Mouse (Mus musculus): ENCODE measurements around the gene Cep295nl.
A peak's percentile ranks its signal among the peaks of the same experiment; 100 is the strongest.
"Not testable (repeated sequence)": the region's sequence is repeated elsewhere in the genome, so short reads cannot be mapped to it uniquely, and the experiment has no call there.

The Cep295nl gene

DNA sequence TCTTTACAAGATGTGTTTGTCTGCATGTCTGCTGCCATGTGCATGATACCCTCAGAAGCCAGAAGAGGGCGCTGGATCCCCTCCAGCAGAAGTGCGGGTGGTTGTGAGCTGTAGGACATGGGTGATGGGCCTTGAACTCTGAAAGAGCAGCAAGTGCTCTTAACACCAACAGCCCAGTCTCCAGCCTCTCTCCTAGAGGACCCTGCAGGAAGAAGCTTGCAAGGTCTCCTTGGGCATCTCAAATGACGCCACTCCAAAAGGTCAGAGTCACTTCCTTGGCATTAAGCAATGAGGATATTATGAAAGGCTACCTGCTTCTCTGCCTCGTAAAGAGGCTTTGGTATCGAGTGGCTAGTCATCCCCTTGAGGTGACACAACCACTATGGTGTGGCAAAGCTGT, 23.6 kb downstream of the Cep295nl start:
- no peak for DNase-seq

DNA sequence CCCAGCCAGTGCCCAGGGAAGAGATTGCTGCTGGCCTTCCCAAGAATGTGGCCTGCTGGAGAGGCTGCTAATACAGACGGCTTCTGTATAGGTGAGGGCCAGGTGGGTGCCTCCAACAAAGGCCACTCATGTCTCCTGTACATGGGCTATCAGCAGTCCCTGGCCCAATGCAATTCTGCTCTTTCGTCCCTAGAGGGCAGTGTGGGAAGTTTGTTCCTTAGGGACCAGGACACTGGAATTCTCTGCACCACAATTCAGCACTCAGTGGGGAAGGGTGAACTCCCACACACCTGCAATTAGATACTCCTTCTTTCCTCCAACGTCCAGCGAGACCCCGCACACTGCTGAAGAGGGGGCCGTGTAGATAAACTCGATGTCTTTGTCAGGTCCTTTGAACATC, 25.2 kb downstream of the Cep295nl start:
- DNase-seq, result peak; percentile 51

DNA sequence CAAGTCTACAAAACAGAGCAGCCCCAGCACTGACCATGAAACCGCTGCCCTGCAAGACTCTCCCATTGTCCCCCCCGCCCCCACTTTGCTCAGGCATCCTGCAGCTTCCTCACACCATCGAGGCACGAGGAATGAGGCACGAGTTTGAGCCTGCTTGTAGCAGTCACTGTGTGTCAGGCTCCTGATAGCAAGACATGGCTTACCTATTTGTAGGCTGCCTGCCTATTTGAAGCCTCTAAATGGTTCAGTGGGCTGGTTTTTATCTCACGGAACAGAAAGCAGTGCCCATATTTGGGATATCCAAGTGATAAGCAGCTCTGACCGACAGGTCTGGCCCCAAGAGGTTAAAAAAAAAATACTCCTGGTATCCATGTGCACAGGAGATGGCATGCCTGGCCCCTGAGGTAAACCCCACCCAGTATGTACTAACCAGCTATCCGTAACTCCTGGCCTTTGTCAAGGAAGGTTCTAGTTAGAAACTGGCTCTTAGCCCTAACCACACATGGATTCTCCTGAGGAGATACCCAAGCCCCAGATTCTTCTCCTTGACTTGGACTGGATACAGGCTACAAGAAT, 26.0 kb downstream of the Cep295nl start:
- no peak for DNase-seq

DNA sequence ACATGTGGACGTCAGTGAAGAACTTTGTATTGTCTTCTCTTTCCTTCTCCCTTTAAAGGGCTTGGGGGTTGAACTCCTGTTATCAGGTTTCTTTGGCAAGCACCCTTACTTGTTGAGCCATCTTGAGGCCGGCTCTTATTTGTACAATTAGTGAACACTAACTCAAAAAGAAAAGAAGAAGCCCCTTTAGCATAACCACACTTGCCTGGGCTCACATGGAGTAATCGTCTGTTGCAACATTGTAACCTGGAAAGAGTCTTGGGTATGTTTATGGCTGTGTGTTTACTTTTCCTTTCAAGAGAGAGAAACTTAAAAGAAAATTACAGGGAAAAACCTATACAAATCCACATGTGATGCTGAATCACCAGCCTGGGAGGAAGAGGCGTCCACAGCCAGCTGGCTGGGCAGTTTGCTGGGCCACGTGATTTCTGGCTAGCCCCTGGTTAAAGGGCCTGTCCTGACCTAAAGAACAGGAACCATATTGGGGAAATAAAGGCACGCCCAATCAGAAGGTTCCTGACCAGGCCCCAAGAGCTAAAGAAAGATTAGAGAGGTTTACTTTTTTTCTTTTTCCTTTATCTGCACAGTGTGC, 30.1 kb downstream of the Cep295nl start:
- DNase-seq, result no peak

DNA sequence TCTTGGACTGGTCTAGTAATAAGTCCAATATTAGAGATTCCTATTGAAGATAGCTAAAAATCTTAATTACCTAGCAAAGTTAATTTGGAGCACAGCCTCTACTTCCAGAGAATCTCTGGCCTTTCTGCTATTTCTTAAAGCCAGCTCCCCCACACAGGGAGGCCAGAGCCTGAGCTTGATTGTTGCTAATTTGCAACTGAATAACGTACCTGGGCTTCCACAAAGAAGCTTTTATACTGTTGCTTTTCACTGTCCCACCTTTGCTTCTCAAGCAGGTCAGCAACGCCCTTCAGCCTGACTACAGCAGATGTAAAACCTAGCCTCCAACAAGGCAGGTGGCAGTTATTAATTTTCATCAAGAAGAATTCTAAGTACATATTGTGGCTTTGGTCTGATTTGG, 34.3 kb downstream of the Cep295nl start:
- not testable (repeated sequence) for DNase-seq

DNA sequence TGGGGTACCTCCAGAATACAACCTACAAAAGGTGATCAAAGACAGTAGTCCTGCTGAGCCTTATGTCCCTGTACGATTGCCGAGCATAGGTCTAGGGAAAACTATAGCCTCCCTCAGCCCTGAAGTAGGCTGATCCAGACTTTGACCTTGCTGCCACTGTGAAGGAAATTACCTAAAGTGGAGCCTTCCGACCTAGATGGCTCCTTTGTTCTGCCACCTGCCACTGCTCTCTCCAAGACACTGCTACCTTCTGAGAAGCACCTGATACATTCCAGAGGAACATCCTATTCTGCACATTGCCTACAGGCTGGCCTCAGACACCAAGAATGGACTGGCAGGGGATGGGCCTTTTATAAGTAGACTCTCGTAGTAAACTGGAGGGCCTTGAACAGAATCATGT, 38.3 kb downstream of the Cep295nl start:
- not testable (repeated sequence) for DNase-seq

DNA sequence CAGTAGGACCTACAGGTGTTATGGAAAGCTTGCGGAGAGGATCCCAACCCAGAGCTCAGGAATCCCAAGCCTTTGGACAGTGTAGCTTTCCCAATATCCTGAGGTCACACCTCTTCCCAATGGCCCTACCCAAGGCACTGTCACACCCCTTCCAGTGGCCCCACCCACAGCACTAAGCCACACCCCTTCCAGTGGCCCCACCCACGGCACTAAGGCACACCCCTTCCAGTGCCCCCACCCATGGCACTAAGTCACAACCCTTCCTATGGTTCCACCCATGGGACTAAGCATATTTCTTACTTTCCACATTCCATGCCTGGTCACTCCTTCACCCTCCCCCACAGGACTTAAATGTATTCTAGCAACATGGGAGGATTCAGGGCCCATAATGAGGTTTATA, 43.5 kb downstream of the Cep295nl start:
- DNase-seq, result no peak

DNA sequence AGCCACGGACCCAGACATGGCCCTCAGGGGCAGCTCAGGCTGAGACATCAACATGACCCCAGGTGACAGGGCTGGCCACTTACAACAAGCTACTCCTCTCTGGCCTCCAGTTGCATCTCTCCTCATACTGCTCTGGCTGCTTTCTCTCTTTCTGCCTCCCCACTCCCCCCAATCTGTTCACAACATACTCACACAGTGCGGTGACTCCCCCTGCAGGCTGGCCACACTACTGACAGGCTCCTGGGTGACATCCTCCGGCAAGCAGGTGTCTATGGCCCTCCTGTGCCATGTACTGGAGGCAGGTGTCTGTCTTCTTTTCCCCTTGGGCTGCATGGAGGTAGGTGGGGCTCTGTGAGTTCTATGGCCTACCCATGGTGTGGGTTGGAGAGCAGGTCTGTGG, 44.3 kb downstream of the Cep295nl start:
- DNase-seq, result no peak

DNA sequence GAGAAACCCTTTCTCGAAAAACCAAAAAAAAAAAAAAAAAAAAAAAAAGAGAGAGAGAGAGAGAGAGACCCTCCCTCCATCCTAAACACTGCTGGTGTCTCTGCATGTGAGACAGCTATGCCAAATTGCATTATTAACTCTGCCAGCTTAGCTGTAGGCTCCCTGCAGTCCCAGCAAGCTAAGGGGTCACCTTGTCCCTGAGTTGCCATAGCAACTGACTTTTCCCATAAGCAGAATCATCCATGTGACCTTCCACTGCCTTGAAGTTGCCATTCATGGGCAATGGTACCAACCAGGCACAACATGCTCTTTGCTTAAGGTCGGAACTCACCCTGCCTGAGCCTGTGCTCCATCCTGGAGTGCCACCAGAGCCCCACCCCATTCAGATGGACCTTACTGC, 47.3 kb downstream of the Cep295nl start:
- no peak for DNase-seq

DNA sequence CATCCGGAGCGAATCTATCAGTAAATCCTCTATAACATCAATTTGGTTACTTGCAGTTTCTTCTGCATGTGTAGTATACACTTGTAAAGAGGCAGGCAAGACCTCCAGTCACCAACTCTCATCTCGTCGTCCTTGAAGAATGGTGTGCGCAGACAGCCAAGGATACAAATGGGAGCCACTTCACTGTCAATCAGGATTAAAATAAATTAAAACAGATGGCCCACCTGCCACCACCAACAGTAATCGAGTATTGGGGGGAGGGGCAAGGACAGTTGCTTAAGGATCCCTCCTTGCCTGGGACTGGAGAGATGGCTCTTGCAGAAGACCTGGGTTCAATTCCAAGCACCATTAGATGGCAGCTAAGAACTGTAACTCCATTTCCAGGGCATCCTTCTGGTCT, 49.6 kb downstream of the Cep295nl start:
- no peak for DNase-seq

DNA sequence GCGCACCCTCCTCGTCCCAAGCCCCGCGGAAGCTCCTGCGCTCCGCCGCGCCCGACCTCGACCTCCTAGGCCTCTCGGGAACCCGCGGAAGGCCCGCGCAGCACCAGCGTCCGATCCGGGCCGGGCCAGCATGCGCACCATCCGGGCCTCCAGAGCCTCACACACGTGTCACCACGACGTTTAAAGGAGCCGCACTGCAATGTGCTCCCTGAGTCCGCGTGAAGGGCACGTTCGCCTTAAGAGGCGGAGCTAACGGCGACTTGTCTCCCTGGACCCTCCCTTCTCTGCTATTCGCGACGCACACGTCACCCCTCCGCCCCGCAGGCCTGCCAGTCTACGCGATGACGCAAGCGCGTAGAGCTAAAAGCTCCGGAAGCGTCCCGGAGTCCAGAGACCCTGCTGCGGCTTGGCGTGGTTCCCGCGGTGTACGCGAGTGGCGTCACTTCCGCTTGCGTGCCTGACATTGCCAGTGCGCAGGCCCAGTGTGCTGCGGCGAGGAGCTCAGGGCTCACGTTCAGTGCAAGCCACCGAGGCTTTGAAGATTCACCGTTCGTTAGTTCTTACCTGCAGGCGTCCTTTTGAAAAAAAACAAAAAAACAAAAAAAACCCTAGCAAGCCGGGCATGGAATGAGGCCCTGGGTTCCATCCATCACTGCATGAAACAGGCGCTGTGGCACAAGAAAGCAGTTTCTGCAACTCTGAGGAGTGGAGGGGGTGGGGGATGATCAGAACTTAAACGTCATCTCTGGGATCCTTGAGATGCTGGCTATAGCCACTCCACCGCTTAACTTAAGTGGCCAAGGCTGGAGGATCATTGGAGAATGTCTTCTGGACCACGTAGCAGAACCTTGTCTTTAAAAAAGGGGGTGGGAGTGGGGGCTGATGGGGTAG, 52.1 kb downstream of the Cep295nl start, which contains the start of gene Usp36:
TSS of gene Usp36 (minus strand) at position 246 of the 891 bp plus-strand sequence.
- DNase-seq, result peak; percentile 100

DNA sequence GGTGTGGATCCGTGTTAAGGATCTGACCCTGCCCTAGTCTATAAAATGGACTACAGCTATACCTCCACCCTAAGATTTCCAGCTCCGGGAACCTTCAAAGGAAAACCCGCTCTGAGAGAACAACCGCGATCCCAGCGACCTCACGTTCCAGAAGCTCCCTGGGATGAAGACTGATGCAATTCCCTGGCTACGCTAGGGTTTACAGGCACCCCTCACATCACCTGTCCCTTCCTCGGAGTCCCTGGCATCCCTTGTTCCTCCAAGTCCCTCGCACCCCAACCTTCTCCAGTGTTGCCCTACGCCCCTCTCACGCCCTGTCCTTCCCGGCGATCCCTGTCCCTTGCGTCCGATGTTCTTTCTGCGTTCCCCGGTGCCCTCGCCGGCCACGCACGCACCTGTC, 52.7 kb downstream of the Cep295nl start:
- DNase-seq, result no peak

DNA sequence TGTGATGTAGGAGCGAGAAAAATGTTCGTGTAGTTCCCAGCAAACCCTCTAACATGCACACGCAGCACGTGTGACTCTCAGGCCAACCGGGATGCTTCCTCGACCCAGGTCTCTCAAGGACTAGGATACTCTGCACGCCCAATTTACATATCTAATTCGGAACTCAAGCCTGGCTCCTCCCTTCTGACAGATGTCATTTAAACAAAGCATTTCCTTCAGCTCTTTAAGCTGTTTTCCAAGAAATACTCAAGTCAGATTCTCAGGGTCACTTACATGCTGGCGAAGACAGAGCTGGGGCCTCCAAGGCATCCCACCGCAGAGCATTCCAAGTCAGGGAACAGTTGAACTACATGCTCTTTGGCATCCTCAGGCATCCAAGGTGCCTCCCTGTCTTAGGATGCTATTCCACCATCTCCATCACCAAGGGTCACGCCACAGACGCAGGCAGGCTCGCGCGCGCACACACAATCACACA, 53.2 kb downstream of the Cep295nl start:
- no peak for DNase-seq

DNA sequence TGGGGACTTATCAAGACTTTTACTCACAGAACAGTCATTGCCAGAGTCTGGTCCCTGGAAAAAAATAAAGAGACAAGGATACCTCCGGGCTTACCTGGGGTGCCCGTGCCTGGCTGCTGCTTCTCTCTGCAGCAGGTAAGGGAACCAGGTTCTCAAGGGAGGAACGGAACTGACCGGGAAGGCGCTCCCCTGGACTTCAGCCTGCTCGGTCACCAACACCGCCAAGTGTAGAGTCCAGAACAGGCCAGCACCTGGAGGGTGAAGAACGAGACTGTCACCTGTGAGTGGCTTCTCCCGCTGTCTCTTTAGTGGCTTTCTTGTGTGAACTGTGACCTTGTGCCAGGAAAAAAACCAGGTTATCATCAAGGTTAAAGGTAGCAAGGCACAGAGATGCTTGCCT, 54.7 kb downstream of the Cep295nl start:
- no peak for DNase-seq

DNA sequence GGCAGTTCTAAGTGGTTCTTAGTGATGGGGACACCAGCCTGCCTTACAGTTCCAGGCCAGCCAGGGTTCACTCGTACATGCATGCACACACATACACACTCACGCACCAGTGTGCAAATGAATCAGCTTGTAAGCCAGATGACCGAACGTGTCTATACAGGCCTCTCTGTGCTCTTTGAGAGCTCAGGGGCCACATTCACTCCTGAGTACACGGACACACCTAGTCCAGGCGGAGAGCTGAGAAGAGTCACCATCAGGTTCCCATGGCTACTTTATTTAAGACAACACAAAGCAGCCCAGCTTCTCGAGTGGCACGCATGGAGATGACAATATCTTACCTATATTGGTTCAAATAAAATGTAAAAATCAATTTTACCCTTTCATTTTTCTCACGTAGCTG, 55.9 kb downstream of the Cep295nl start:
- no peak for DNase-seq

DNA sequence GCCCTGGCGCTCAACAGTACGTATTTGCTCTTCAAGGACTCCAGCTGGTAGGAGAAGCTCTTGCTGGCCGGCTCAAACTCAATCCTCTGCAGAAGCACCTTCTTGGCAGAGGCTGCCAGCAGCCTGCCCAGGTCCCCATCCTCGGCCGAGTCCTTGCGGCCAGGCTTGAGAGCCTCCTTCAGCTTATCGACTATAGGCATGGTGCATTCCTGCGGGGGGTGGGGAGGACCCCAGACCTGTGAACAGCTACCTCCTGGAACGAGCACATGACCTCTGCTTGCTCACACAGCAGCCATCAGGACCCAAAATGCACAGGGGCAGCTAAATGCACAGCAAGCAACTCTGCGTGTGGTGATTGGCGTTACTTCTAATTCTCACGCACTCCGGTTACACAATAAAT, 56.5 kb downstream of the Cep295nl start:
- no peak for DNase-seq

Measured in right cerebral cortex, adult 18-20 months (tissue).